Mouse (Mus musculus) CH12.LX (cell line): Measurements from ENCODE around the gene Fgfr2.

Source experiments
- CTCF ChIP-seq, 2 experiments: IDR thresholded peaks in 1 of 2; conservative IDR thresholded peaks in 1 of 2; 2 replicates each; pipeline ENCODE4 v1.5.1; 2011 to 2012; ENCODE audit warnings: low read depth in 2 of 2, low read length in 2 of 2, improper control_type of control experiment in 1 of 2, inconsistent platforms in 1 of 2, mild to moderate bottlenecking in 1 of 2, moderate library complexity in 1 of 2
- EP300 ChIP-seq: IDR thresholded peaks from 2 replicates; pipeline ENCODE4 v1.6.1; 2011; ENCODE audit warnings: low read length, improper control_type of control experiment
- GABPA ChIP-seq: IDR thresholded peaks from 2 replicates; pipeline ENCODE4 v1.6.1; 2012; ENCODE audit warnings: low read depth, low read length, improper control_type of control experiment, inconsistent platforms; ENCODE audit not compliant: insufficient replicate concordance
- HCFC1 ChIP-seq: IDR thresholded peaks from 2 replicates; pipeline ENCODE4 v1.6.1; 2012; ENCODE audit warnings: low read depth, mild to moderate bottlenecking, inconsistent platforms, low read length, improper control_type of control experiment
- JUN ChIP-seq: IDR thresholded peaks from 2 replicates; pipeline ENCODE4 v1.6.1; 2011; ENCODE audit warnings: low read depth, mild to moderate bottlenecking, low read length, improper control_type of control experiment, moderate library complexity; ENCODE audit not compliant: insufficient read depth
- MAZ ChIP-seq: IDR thresholded peaks from 2 replicates; pipeline ENCODE4 v1.6.1; 2012; ENCODE audit warnings: low read depth, mild to moderate bottlenecking, inconsistent platforms, low read length, improper control_type of control experiment, moderate library complexity
- MEF2A ChIP-seq: IDR thresholded peaks from 2 replicates; pipeline ENCODE4 v1.6.1; 2014; ENCODE audit warnings: low read depth, mild to moderate bottlenecking, inconsistent platforms, low read length, improper control_type of control experiment, borderline replicate concordance
- MXI1 ChIP-seq: IDR thresholded peaks from 2 replicates; pipeline ENCODE4 v1.6.1; 2011; ENCODE audit warnings: mild to moderate bottlenecking, low read depth, low read length, improper control_type of control experiment
- POLR2A ChIP-seq: IDR thresholded peaks from 2 replicates; pipeline ENCODE4 v1.6.1; 2011; ENCODE audit warnings: low read depth, mild to moderate bottlenecking, improper control_type of control experiment, low read length
- POLR2AphosphoS2 ChIP-seq: IDR thresholded peaks from 2 replicates; pipeline ENCODE4 v1.6.1; 2011; ENCODE audit warnings: low read depth, low read length, improper control_type of control experiment
- TBP ChIP-seq: conservative IDR thresholded peaks from 2 replicates; pipeline ENCODE4 v1.6.1; 2011; ENCODE audit warnings: low read depth, low read length, improper control_type of control experiment
- ZNF384 ChIP-seq: IDR thresholded peaks from 2 replicates; pipeline ENCODE4 v1.6.1; 2012; ENCODE audit warnings: low read depth, low read length, improper control_type of control experiment, inconsistent platforms

DNA sequence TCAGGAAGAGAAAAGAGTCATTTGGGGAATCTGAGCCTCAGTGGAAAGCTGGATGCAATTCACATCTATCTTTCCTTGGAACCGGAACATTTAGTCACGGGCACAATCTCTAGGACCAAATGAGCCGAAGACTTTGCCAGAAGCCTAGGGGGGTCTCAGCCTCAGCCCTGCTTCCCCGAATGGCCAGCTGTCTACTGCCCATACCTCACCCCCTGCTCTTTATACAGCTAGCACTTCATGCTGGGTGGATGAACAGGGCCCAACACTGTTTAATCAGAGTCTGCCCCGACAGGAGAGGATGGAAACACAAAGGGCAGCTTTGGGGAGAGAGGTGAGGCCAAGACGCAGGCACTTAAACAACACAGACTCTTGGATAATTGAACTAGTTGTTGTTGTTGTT lies 860.0 kb downstream of the Fgfr2 start:
- no peak for TF ChIP-seq EP300
- no peak for TF ChIP-seq MEF2A
- TF ChIP-seq MXI1 = no peak
- no peak for TF ChIP-seq POLR2AphosphoS2
- no peak for TF ChIP-seq GABPA
- TF ChIP-seq POLR2A = no peak
- TF ChIP-seq TBP = no peak
- TF ChIP-seq JUN = no peak
- no peak for TF ChIP-seq HCFC1
- TF ChIP-seq CTCF (conservative IDR thresholded peaks at IDR 0.05 in 1 of 2, IDR thresholded peaks at IDR 0.05 in 1 of 2; ENCODE audit: low read depth in 2 of 2, low read length in 2 of 2) = no peak
- TF ChIP-seq MAZ = no peak
- no peak for TF ChIP-seq ZNF384
